Mouse (Mus musculus) hindbrain, postnatal 0 days (tissue): ENCODE results near the gene Akt3. TPM values are rescaled to one million over a fixed set of nuclear protein-coding genes. Genes with fewer than 3 reads are reported as not detected.

ENCODE experiments used
- ATAC-seq: fragments of 200-750 bp; cut with Nextera tagmentation; 2 replicates; pipeline ENCODE4 v1.8.0; 2017; ENCODE audit warnings: mild to moderate bottlenecking, moderate TSS enrichment, moderate library complexity
- DNase-seq: peaks from one replicate; pipeline ENCODE4 v3.0.0-alpha.2; 2015; ENCODE audit warnings: low spot score
- H3K27ac ChIP-seq: fragments of 300-500 bp; sonication (generic); 2 replicates; pipeline ENCODE4 v1.5.1; 2014; ENCODE audit warnings: mild to moderate bottlenecking
- H3K27me3 ChIP-seq: fragments of 300-500 bp; sonication (generic); 2 replicates; pipeline ENCODE4 v1.6.1; 2014; ENCODE audit warnings: low read length, mixed read lengths; ENCODE audit not compliant: insufficient read depth
- H3K36me3 ChIP-seq: fragments of 300-500 bp; sonication (generic); 2 replicates; pipeline ENCODE4 v1.6.1; 2014; ENCODE audit warnings: low read length, mixed read lengths; ENCODE audit not compliant: insufficient read depth
- H3K4me1 ChIP-seq: fragments of 300-500 bp; sonication (generic); 2 replicates; pipeline ENCODE4 v1.6.1; 2014; ENCODE audit warnings: antibody characterized with exemption, low read length, mixed read lengths; ENCODE audit not compliant: insufficient read depth
- H3K4me2 ChIP-seq: fragments of 300-500 bp; sonication (generic); 2 replicates; pipeline ENCODE4 v1.6.1; 2014; ENCODE audit warnings: low read depth, mild to moderate bottlenecking, low read length, moderate library complexity, mixed read lengths
- H3K4me3 ChIP-seq: fragments of 300-500 bp; sonication (generic); 2 replicates; pipeline ENCODE4 v1.5.1; 2014; ENCODE audit warnings: low read length
- H3K9ac ChIP-seq: fragments of 300-500 bp; sonication (generic); replicated peaks from 2 replicates; pipeline ENCODE4 v1.6.1; 2014; ENCODE audit warnings: mild to moderate bottlenecking, low read length, moderate library complexity, mixed read lengths
- H3K9me3 ChIP-seq: fragments of 300-500 bp; sonication (generic); 2 replicates; pipeline ENCODE4 v1.6.1; 2016; ENCODE audit warnings: low read length, mixed read lengths
- CTCF ChIP-seq: IDR thresholded peaks from 2 replicates; pipeline ENCODE4 v1.5.1; 2016; ENCODE audit warnings: antibody characterized with exemption, control low read depth, low read depth
- WGBS: fragments of 180-500 bp; shearing (Covaris S2); extraction: QIAGEN DNeasy Blood & Tissue Kit; methylation state at CpG from one replicate; pipeline ENCODE4 v1.1.7; 2014; 5-methylcytosine and 5-hydroxymethylcytosine counted together
- polyA plus RNA-seq: library from polyadenylated mRNA; unstranded; fragments of >200 nt; fragmentation: Nextera tagmentation; extraction: Ambion mirVana; gene quantifications from 2 replicates; pipeline ENCODE4 v1.2.1, GENCODE M21; 2015
- total RNA-seq: library from RNA; depleted of rRNA; stranded (reverse); fragments of >200 nt; gene quantifications from 2 replicates; pipeline ENCODE4 v1.2.3, GENCODE M21; 2014

Akt3 gene
- total and polyA plus RNA-seq, 2 experiments from 2014 or later = 13.5 to 64.8 TPM

DNA sequence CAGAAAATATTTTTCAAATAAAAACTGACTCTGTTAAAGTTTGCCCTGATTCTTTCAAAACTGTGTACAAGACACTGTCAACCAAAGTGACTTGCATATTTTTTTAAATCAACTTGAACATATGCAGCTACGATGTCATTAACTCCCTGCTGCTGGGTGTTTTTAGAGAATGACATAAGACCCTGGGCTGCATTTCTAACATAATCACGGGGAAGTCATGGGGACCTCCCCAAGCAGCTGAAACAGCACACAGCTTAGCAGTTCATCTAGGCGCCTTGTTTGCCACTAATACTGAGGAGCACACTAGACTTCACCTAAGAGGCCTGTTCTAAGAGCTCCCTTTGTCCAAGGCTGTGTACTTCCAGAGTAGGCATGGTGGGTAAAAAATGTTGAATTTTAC lies 242.1 kb downstream of the Akt3 start:
- Histone ChIP-seq H3K9ac (no peak overlapping the region), H3K4me2 (no peak overlapping the region), H3K27me3 (no peaks in the 10 kb centered on the region), H3K4me3 (no peak overlapping the region), H3K27ac (no peak overlapping the region), H3K36me3 (peaks cover 3% of the 10 kb centered on the region; the same call in 1 of the 2 replicates), H3K9me3 (no peaks in the 10 kb centered on the region), H3K4me1 (peaks cover 12% of the 10 kb centered on the region; the same call in 1 of the 2 replicates)
- DNase-seq (no peak), ATAC-seq (no peak)
- no peak for TF ChIP-seq CTCF
- WGBS = 31% methylated on average over 3 of the region's 3 CpGs

DNA sequence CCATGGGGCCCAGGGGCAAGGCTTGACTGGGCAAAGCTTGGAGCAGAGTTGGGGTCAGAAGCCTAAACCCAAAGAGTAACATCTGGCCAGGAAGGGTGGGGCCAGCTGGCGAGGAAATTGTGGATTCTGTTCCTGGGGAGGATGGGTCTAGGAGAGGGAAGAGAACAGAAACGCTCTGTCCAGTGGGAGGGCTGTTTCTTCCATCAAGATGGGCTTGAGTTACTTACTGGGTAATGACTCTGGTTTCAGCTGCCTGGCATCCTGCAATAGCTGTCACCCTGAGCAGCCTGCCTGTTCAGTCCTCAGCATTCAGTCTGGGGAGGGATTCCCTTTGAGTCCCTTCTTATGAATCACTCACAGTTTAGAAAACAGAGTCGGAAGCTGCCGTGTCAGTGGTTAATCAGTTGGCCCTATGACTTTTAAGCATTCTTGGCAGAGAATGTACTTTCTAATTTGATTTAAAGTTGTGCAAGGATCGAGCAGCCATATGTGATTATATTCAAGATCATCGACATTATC lies 243.0 kb downstream of the Akt3 start:
- H3K4me2 ChIP-seq = no peak overlapping the region
- no peak overlapping the region for H3K9ac ChIP-seq
- no peak for TF ChIP-seq CTCF
- H3K9me3 ChIP-seq = no peaks in the 10 kb centered on the region
- ATAC-seq = peak; percentile 39; the same call in 1 of the 2 replicates
- peak overlapping the region; percentile 78 for H3K27ac ChIP-seq
- no peak overlapping the region for H3K4me3 ChIP-seq
- H3K36me3 ChIP-seq = 0 out of 2 replicates have a peak, but pooled peaks cover under 1% of the 10 kb centered on the region
- no peaks in the 10 kb centered on the region for H3K27me3 ChIP-seq
- peak; percentile 40 for DNase-seq
- H3K4me1 ChIP-seq = peaks cover 20% of the 10 kb centered on the region; the same call in 1 of the 2 replicates
- WGBS = 48% methylated on average over 6 of the region's 6 CpGs

DNA sequence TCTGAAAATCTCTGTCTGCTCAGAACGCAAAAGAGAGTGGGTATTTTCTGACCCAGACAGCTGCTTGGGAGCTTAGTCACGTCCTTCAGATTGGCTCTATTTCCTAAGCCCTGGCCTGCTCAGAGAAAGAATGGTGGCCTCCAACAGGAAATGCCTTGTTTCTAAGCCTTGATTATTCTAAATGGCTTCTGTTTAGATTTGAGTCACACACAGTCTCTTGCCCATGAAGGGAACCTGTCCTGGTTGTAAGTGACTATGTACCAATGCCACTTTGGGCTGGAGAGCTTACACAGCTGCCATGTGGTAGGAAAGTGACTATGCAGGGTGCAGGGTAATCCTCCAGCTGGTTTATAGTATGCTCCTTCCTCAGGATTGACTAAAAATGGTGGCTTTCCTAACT lies 243.7 kb downstream of the Akt3 start:
- Histone ChIP-seq H3K27ac (peak overlapping the region; percentile 78), H3K9me3 (no peaks in the 10 kb centered on the region), H3K4me2 (no peak overlapping the region), H3K4me1 (peaks cover 25% of the 10 kb centered on the region; the same call in 1 of the 2 replicates), H3K27me3 (no peaks in the 10 kb centered on the region), H3K4me3 (no peak overlapping the region), H3K36me3 (no peaks in the 10 kb centered on the region), H3K9ac (no peak overlapping the region)
- DNase-seq (peak; percentile 48), ATAC-seq (peak; percentile 44)
- WGBS = 31% methylated on average over 2 of the region's 2 CpGs
- no peak for TF ChIP-seq CTCF

DNA sequence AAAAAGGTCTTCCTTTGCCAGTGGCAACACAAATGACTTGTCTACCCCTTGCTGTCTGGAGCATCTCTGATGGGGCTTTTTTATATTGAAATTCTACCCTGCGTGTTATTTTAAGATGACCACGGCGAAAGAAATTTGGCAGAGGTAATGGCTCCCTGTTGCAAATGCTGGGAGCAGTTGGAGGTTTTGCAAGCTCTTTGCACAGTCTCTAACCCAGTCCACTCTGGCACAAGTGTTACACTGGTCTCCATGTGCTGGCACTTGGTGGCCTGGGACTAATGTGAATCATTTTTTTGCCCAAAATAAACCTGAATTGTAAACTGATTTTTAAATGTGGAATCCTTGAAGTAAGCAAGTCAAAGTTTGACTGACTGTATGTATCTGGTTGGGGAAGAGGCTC lies 244.2 kb downstream of the Akt3 start:
- DNase-seq (no peak), ATAC-seq (no peak)
- no peak for TF ChIP-seq CTCF
- H3K9ac ChIP-seq = no peak overlapping the region
- peaks cover 25% of the 10 kb centered on the region; the same call in 1 of the 2 replicates for H3K4me1 ChIP-seq
- no peaks in the 10 kb centered on the region for H3K27me3 ChIP-seq
- peak overlapping the region; percentile 78 for H3K27ac ChIP-seq
- H3K4me2 ChIP-seq = no peak overlapping the region
- H3K4me3 ChIP-seq = no peak overlapping the region
- H3K36me3 ChIP-seq = no peaks in the 10 kb centered on the region
- WGBS = 42% methylated on average over 3 of the region's 3 CpGs
- no peaks in the 10 kb centered on the region for H3K9me3 ChIP-seq

DNA sequence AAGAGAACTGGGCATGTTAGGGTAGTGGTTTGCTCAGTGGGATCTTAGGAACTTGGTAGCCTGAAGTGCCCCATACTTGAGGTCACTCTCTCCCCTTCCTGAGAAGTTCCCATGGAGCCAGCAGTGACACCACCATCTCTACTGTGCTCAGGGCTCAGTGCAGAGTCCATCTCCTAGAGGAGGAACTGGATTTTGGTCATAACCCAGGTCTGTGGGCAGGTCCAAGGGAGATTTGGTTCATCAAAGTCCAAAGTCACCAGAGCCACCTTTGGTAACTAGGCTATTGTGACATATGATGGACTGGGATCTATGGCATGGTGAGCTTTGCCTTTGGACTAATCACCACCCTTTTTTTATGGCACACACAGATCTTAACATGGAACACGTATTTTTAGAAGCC lies 244.7 kb downstream of the Akt3 start:
- DNase-seq = no peak
- Histone ChIP-seq H3K27me3 (no peaks in the 10 kb centered on the region), H3K27ac (peak overlapping the region; percentile 78; the same call in 1 of the 2 replicates), H3K4me1 (peaks cover 25% of the 10 kb centered on the region; the same call in 1 of the 2 replicates), H3K4me2 (no peak overlapping the region), H3K9me3 (no peaks in the 10 kb centered on the region), H3K4me3 (no peak overlapping the region), H3K9ac (no peak overlapping the region), H3K36me3 (no peaks in the 10 kb centered on the region)
- no peak for TF ChIP-seq CTCF
- no peak for ATAC-seq
- 69% methylated on average over 1 of the region's 1 CpGs for WGBS

DNA sequence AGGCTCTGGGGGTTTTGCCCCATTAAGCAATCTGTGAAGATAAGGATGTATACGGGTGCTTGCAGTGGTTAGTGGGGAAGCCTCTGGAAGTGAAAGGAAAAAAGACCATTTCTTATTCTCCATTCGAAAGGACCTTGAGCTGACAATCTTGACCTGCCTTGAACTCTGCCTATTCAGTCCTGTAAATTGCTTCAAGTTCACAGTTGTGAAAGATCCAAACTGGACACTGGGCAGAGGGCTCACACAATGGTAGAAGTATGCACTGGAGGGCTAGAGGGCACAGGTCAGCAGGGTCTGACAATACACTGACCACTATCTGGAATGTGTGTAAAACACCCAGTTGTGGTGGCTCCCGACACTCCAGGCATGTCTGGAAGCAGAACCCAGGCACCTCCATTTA lies 245.2 kb downstream of the Akt3 start:
- Histone ChIP-seq H3K27ac (no peak overlapping the region), H3K9ac (no peak overlapping the region), H3K4me3 (no peak overlapping the region), H3K9me3 (no peaks in the 10 kb centered on the region), H3K27me3 (no peaks in the 10 kb centered on the region), H3K36me3 (no peaks in the 10 kb centered on the region), H3K4me1 (peaks cover 25% of the 10 kb centered on the region; the same call in 1 of the 2 replicates), H3K4me2 (no peak overlapping the region)
- no peak for TF ChIP-seq CTCF
- no peak for DNase-seq
- WGBS = 48% methylated on average over 3 of the region's 3 CpGs
- ATAC-seq = no peak

DNA sequence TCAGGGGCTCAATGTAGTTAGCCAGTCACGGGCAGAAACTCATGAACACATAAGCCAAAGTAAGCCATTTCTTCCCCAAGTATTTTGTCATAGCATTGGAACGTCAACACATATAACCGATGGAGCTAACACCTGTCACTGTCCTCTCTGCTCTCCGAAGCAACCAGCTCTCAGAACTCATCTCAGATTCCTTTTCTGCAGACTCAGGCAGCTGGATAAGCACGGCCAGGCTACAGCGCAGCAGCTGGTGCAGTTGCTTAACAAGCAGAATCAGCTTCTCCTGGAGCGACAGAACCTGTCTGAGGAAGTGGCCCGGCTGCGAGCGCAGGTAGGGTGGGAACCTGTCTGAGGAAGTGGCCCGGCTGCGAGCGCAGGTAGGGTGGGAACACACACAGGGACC lies 246.3 kb downstream of the Akt3 start:
- peak overlapping the region; percentile 22; the same call in 1 of the 2 replicates for H3K27ac ChIP-seq
- ATAC-seq = no peak

More for the DNA sequence above, 246.3 kb downstream of the Akt3 start:
- no peak for TF ChIP-seq CTCF
- H3K4me2 ChIP-seq = no peak overlapping the region
- no peak overlapping the region for H3K9ac ChIP-seq
- no peak for DNase-seq
- H3K36me3 ChIP-seq = no peaks in the 10 kb centered on the region
- no peak overlapping the region for H3K4me3 ChIP-seq
- 80% methylated on average over 13 of the region's 13 CpGs for WGBS
- H3K27me3 ChIP-seq = no peaks in the 10 kb centered on the region
- no peaks in the 10 kb centered on the region for H3K9me3 ChIP-seq
- H3K4me1 ChIP-seq = peaks cover 24% of the 10 kb centered on the region; the same call in 1 of the 2 replicates
